Mouse (Mus musculus): Measurements from ENCODE around the gene Gfod1. TPM values are rescaled to one million over a fixed set of nuclear protein-coding genes. Genes with fewer than 3 reads are reported as not detected.

The Gfod1 gene
- total and polyA plus RNA-seq, 3 experiments = 0.30 to 0.70 (median 0.36) TPM

DNA sequence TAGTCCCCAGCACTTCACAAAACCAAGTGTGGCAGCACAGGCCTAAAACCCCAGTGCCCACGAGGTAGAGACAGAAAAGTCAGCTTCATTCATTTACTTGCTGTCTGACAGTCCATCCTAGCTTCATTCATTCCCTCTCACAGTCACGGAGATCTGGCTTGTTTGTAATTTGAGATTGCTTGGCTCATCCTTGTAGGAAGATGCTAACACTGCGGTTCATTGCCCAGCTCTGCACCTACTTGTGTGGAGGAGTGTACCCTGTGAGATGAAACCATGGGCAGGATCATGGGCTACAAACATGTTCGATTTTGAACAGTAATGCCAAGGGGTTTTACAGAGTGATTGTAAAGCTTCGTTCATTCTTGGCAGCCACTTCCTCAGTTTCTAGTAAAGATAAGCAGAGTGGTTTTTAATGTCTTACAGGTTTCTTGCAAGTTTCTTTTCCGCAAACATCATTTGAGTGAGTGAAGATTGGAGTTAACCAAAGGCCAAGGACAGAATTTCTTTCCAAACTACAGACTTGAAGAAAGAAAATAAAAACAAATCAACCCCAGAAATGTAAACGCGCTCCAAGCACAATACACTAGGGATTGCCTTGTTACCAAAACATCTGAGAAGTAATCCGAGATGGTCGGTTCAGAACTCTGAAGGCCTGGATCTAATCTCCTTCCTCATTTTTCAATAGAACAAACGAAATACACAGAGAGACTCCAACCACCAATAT lies 27.9 kb upstream of the Gfod1 start:
- Histone ChIP-seq H3K27me3 (replicated peaks) (no peaks in the 10 kb centered on the region), H3K27ac (ENCODE audit: insufficient read depth, low read depth) (no peak overlapping the region), H3K4me3 (replicated peaks in 1 of 3; ENCODE audit: low read depth in 2 of 3, low read length in 2 of 3, poor library complexity in 1 of 3) (no peak overlapping the region), H3K79me2 (replicated peaks; ENCODE audit: control insufficient read depth, extremely low read depth, insufficient read depth, poor library complexity, severe bottlenecking) (no peaks in the 10 kb centered on the region), H3K4me1 (ENCODE audit: control insufficient read depth in 1 of 2, insufficient read depth in 2 of 2) (no peaks in the 10 kb centered on the region), H3K9ac (ENCODE audit: insufficient read depth, low read depth) (no peak overlapping the region), H3K9me3 (replicated peaks; ENCODE audit: low read length) (no peaks in the 10 kb centered on the region), H3K4me2 (ENCODE audit: insufficient read depth, low read depth, poor library complexity, severe bottlenecking) (no peak overlapping the region), H3K36me3 (replicated peaks in 1 of 2; ENCODE audit: control insufficient read depth in 1 of 2, insufficient read depth in 1 of 2, low read length in 1 of 2) (no peaks in the 10 kb centered on the region)
- TF ChIP-seq ZMIZ1 (IDR thresholded peaks at IDR 0.05; ENCODE audit: low read depth, low read length) = no peak
- no peak for TF ChIP-seq CHD1 (IDR thresholded peaks at IDR 0.05; ENCODE audit: low read depth, low read length)
- no peak for TF ChIP-seq CHD2 (IDR thresholded peaks at IDR 0.05; ENCODE audit: low read length)
- no peak for TF ChIP-seq TBP (conservative IDR thresholded peaks at IDR 0.05; ENCODE audit: low read depth, low read length)
- no peak for TF ChIP-seq ZC3H11A (IDR thresholded peaks at IDR 0.05; ENCODE audit: low read depth, low read length)
- TF ChIP-seq MYC (IDR thresholded peaks at IDR 0.05; ENCODE audit: low read depth, low read length) = no peak
- no peak for TF ChIP-seq NELFE (IDR thresholded peaks at IDR 0.05; ENCODE audit: low read depth, low read length)
- TF ChIP-seq MAZ (IDR thresholded peaks at IDR 0.05; ENCODE audit: low read depth, low read length) = no peak
- TF ChIP-seq ELF1 (IDR thresholded peaks at IDR 0.05; ENCODE audit: low read depth, low read length) = no peak
- no peak for TF ChIP-seq ZKSCAN1 (IDR thresholded peaks at IDR 0.05; ENCODE audit: borderline replicate concordance, low read depth, low read length)
- TF ChIP-seq MAFK (IDR thresholded peaks at IDR 0.05; ENCODE audit: insufficient replicate concordance, low read length) = no peak
- no peak for TF ChIP-seq UBTF (IDR thresholded peaks at IDR 0.05; ENCODE audit: low read depth, low read length)
- TF ChIP-seq PAX5 (IDR thresholded peaks at IDR 0.05; ENCODE audit: low read length) = no peak
- in situ Hi-C loops (cut with MboI; ENCODE audit: low pct_ligation_motif_present, low pct_unique_long_range_greater_than_20kb, low sequenced_read_pairs) (no loop called here), dilution Hi-C loops (cut with MboI; ENCODE audit: extremely low pct_ligation_motif_present, extremely low pct_unique_long_range_greater_than_20kb, low sequenced_read_pairs) (no loop called here)
- no peak for DNase-seq (ENCODE audit: extremely low read depth)

DNA sequence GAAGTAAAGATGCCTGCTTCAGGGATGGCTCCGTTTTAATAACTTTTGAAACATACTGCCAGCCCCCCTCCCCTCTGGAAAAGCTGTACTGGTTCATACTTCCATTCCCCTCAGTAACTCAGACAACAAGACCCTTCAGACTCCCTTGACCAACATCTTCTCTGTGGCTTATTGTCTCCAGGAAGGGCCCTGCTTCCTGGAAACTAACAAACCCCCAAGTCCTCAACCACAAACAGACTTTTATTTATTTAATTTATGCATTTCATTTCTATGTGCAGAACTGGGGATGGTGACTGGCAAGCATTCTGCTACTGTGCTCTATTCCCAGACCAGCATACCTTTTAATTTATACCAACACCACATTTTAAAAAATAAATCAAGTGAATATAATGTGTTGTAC lies 21.5 kb upstream of the Gfod1 start:
- Histone ChIP-seq H3K4me2 (ENCODE audit: insufficient read depth, low read depth, poor library complexity, severe bottlenecking) (no peak overlapping the region), H3K79me2 (replicated peaks; ENCODE audit: control insufficient read depth, extremely low read depth, insufficient read depth, poor library complexity, severe bottlenecking) (no peaks in the 10 kb centered on the region), H3K9me3 (replicated peaks; ENCODE audit: low read length) (no peaks in the 10 kb centered on the region), H3K4me3 (replicated peaks in 1 of 3; ENCODE audit: low read depth in 2 of 3, low read length in 2 of 3, poor library complexity in 1 of 3) (no peak overlapping the region), H3K27me3 (replicated peaks) (no peaks in the 10 kb centered on the region), H3K27ac (ENCODE audit: insufficient read depth, low read depth) (no peak overlapping the region), H3K36me3 (replicated peaks in 1 of 2; ENCODE audit: control insufficient read depth in 1 of 2, insufficient read depth in 1 of 2, low read length in 1 of 2) (no peaks in the 10 kb centered on the region), H3K4me1 (ENCODE audit: control insufficient read depth in 1 of 2, insufficient read depth in 2 of 2) (no peaks in the 10 kb centered on the region), H3K9ac (ENCODE audit: insufficient read depth, low read depth) (no peak overlapping the region)
- TF ChIP-seq USF2 (conservative IDR thresholded peaks at IDR 0.05; ENCODE audit: low read depth, low read length) (no peak), ETS1 (conservative IDR thresholded peaks at IDR 0.05; ENCODE audit: low read depth, low read length) (no peak), MAZ (IDR thresholded peaks at IDR 0.05; ENCODE audit: low read depth, low read length) (no peak), MEF2A (IDR thresholded peaks at IDR 0.05; ENCODE audit: borderline replicate concordance, low read depth, low read length) (no peak)
- DNase-seq (ENCODE audit: extremely low read depth) = no peak
- in situ Hi-C loops (cut with MboI; ENCODE audit: low pct_ligation_motif_present, low pct_unique_long_range_greater_than_20kb, low sequenced_read_pairs) = no loop called here
- dilution Hi-C loops (cut with MboI; ENCODE audit: extremely low pct_ligation_motif_present, extremely low pct_unique_long_range_greater_than_20kb, low sequenced_read_pairs) = no loop called here
